Mouse (Mus musculus): ENCODE results near the gene Adar.

Adar gene

GRCm38 (mm10) chr3:89732091-89732490 is 17.3 kb downstream of the Adar start:
- DNase-seq: no peak

GRCm38 (mm10) chr3:89738509-89738908 is 23.7 kb downstream of the Adar start:
- DNase-seq: no peak

- DNase-seq: no peak
Observed at GRCm38 (mm10) chr3:89752307-89752706, 37.5 kb downstream of the Adar start.

- DNase-seq: no peak
Observed at GRCm38 (mm10) chr3:89755283-89755682, 40.5 kb downstream of the Adar start.

GRCm38 (mm10) chr3:89757851-89758250 is 43.0 kb downstream of the Adar start:
- DNase-seq: no peak

- DNase-seq: no peak
Observed at GRCm38 (mm10) chr3:89759786-89760185, 45.0 kb downstream of the Adar start.

- DNase-seq: peak; percentile 61
Observed at GRCm38 (mm10) chr3:89764119-89764724, 49.4 kb downstream of the Adar start, which contains the start of gene Chrnb2. Chrnb2 (minus strand) TSS chr3:89764632.

GRCm38 (mm10) chr3:89769584-89769983 is 54.8 kb downstream of the Adar start:
- no peak for DNase-seq

GRCm38 (mm10) chr3:89770425-89771002 is 55.7 kb downstream of the Adar start:
- no peak for DNase-seq

- DNase-seq: peak; percentile 81
Observed at GRCm38 (mm10) chr3:89772588-89772967, 57.8 kb downstream of the Adar start.

- DNase-seq: peak; percentile 97
Observed at GRCm38 (mm10) chr3:89772968-89773709, 58.3 kb downstream of the Adar start, which contains the start of gene Ube2q1. Ube2q1 (plus strand) TSS chr3:89773616.

GRCm38 (mm10) chr3:89773740-89774211 is 59.0 kb downstream of the Adar start:
- DNase-seq: peak; percentile 23

GRCm38 (mm10) chr3:89774236-89774960 is 59.6 kb downstream of the Adar start:
- DNase-seq: no peak

GRCm38 (mm10) chr3:89776001-89776400 is 61.2 kb downstream of the Adar start:
- DNase-seq: no peak

- DNase-seq: no peak
Observed at GRCm38 (mm10) chr3:89780102-89780501, 65.3 kb downstream of the Adar start.

- DNase-seq: no peak
Observed at GRCm38 (mm10) chr3:89781640-89782039, 66.8 kb downstream of the Adar start.

- DNase-seq: peak; percentile 49
Observed at GRCm38 (mm10) chr3:89784991-89785753, 70.3 kb downstream of the Adar start.

GRCm38 (mm10) chr3:89786275-89786674 is 71.5 kb downstream of the Adar start:
- no peak for DNase-seq

- DNase-seq: no peak
Observed at GRCm38 (mm10) chr3:89788680-89789352, 74.0 kb downstream of the Adar start.

- DNase-seq: no peak
Observed at GRCm38 (mm10) chr3:89794616-89795015, 79.8 kb downstream of the Adar start.

GRCm38 (mm10) chr3:89795746-89796145 is 80.9 kb downstream of the Adar start:
- no peak for DNase-seq

GRCm38 (mm10) chr3:89796358-89796757 is 81.5 kb downstream of the Adar start:
- DNase-seq: no peak
